ENCODE assay signal across 11 mouse cellular contexts in the genomic region with DNA sequence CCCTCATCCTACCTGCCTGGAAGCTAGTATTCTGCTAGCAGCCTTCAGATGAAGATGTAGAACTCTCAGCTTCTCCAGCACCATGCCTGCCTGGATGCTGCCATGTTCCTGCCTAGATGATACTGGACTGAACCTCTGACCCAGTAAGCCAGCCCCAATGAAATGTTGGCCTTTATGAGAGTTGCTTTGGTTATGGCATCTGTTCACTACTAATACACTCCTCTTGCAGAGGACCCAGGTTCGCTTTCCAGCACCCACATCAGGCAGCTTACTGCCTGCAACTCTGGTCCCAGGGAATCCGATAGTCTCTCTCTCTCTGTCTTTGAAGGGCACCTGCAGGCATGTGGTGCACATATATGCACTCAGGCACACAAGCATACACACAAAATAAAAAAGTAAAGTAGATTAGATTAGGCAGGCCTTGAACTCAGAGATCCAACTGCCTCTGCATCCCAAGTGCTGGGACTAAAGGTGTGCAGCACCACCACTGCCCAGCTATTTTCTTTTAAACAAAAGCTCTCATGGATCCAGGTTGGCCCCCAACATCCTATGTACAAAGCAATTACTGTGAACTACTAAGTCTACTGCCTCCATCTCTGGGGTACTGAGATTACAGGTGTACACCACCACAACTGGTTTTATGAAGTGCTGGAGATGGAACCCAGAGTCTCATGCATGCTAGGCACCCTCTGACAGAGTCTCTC. TPM values are rescaled to one million over a fixed set of nuclear protein-coding genes. Genes with fewer than 3 reads are reported as not detected.
DNase-seq lines count a peak whose midpoint lies in the region; ATAC-seq and TF ChIP-seq lines count a peak whose summit lies in the region.
"Had no signal": no experiment of that assay in that cellular context is flagged by ENCODE, and none has a peak within 500 bp of the region (broad histone marks: within the 10 kb centered on the region; RNA-seq: fewer than 3 reads in every experiment).

No protein-coding gene starts in this region.

- no peak overlapping the region for H3K4me3 ChIP-seq in gastrocnemius, adult 2 months
- no peak overlapping the region for H3K4me3 ChIP-seq in spleen, adult 2 months (ENCODE audit: extremely low read depth, insufficient read depth, insufficient read length)
- H3K4me3 ChIP-seq in stomach, embryonic 16.5 days (replicated peaks; ENCODE audit: low read length): no peak overlapping the region

- H3K4me1 ChIP-seq in spleen, adult 2 months (ENCODE audit: control insufficient read depth, insufficient read depth, insufficient read length): peaks cover 9% of the 10 kb centered on the region
- peaks cover 12% of the 10 kb centered on the region for H3K4me1 ChIP-seq in stomach, embryonic 16.5 days (ENCODE audit: control insufficient read depth, insufficient read depth, low read length)

- 90% methylated on average over 2 of the region's 2 CpGs for WGBS in spleen, adult 2 months
- WGBS in stomach, embryonic 16.5 days: 94% methylated on average over 2 of the region's 2 CpGs

- no peak for ATAC-seq in stomach, embryonic 16.5 days (ENCODE audit: insufficient read depth, low FRiP score)
- ATAC-seq: activated CD4-positive, CD25-positive, alpha-beta regulatory T cell, adult 4 months had no signal

- H3K27me3 ChIP-seq in spleen, adult 2 months (ENCODE audit: control insufficient read depth, insufficient read depth, low read length): no peaks in the 10 kb centered on the region
- H3K27me3 ChIP-seq in stomach, embryonic 16.5 days (ENCODE audit: control insufficient read depth, insufficient read depth, low read length): no peaks in the 10 kb centered on the region

- no peak overlapping the region for H3K9ac ChIP-seq in stomach, embryonic 16.5 days (ENCODE audit: low read length)

- intact Hi-C loops in gastrocnemius, adult 2 months (cut with DNase I): no loop called here
- intact Hi-C loops in gastrocnemius, postnatal 36 days (cut with DNase I): loop anchor here (5.0 kb wide), 2 partner anchors 243 to 433 kb away; partner anchors contain the start of genes Epo and Gnb2
- intact Hi-C loops in left cerebral cortex, postnatal 10 days (cut with DNase I): no loop called here

- H3K9me3 ChIP-seq in stomach, embryonic 16.5 days (replicated peaks; ENCODE audit: control insufficient read depth, low read length): no peaks in the 10 kb centered on the region

- H3K4me2 ChIP-seq in stomach, embryonic 16.5 days (ENCODE audit: low read depth, low read length): no peak overlapping the region

- TF ChIP-seq CTCF in gastrocnemius, adult 2 months (IDR thresholded peaks at IDR 0.05): no peak
- no peak for TF ChIP-seq CTCF in spleen, adult 2 months (IDR thresholded peaks at IDR 0.05; ENCODE audit: extremely low read depth, insufficient read depth, insufficient read length, insufficient replicate concordance)

- H3K27ac ChIP-seq in gastrocnemius, adult 2 months: no peak overlapping the region
- peak overlapping the region; percentile 27 for H3K27ac ChIP-seq in spleen, adult 2 months (ENCODE audit: insufficient read depth, low read length)
- H3K27ac ChIP-seq in stomach, embryonic 16.5 days (ENCODE audit: low read length): peak overlapping the region; percentile 35

- no peaks in the 10 kb centered on the region; the same call in 1 of the 2 replicates for H3K36me3 ChIP-seq in spleen, adult 2 months (ENCODE audit: control insufficient read depth, insufficient read depth, low read length)
- H3K36me3 ChIP-seq in stomach, embryonic 16.5 days (ENCODE audit: control insufficient read depth, insufficient read depth, low read length): 0 out of 2 replicates have a peak, but pooled peaks cover 3% of the 10 kb centered on the region

- DNase-seq in gastrocnemius, adult 2 months: peak; percentile 6
- DNase-seq in gastrocnemius, postnatal 36 days: no peak
- DNase-seq in kidney, adult 9 months: peak; percentile 7
- DNase-seq in kidney, postnatal 36 days: no peak
- DNase-seq in spleen, adult 2 months (ENCODE audit: low read depth in 1 of 2, low spot score in 2 of 2): no peak
- no peak for DNase-seq in spleen, postnatal 36 days (ENCODE audit: low spot score in 2 of 2)
- DNase-seq in left cerebral cortex, postnatal 10 days (ENCODE audit: extremely low spot score in 1 of 2, low spot score in 2 of 2): no peak
- DNase-seq: cerebellum, adult 2 months had no signal

- no peak for TF ChIP-seq POLR2A in spleen, adult 2 months (IDR thresholded peaks at IDR 0.05; ENCODE audit: low read depth, low read length)

RNA-seq across cellular contexts. Expression of gene Ppp1r35, which starts 2.9 kb away (rescaled TPM):
- 1 to 10 TPM; 5.4 to 6.9 TPM for total RNA-seq in gastrocnemius, adult 2 months (2021)
- 1 to 10 TPM; 5.6 to 7.9 TPM for total RNA-seq in gastrocnemius, postnatal 36 days (2021)
- 43.9 and 55.3 TPM in 2 replicates for polyA plus RNA-seq in spleen, adult 2 months (2012; rRNA removed)
- polyA plus RNA-seq in stomach, embryonic 16.5 days (2015; fragmentation: Nextera tagmentation; extraction: Ambion mirVana): 9.4 and 17.0 TPM in 2 replicates
- total RNA-seq in left cerebral cortex, postnatal 10 days (2021): 10 to 100 TPM; 28.0 to 28.7 TPM

RNA-seq across cellular contexts. Expression of gene Mepce, which starts 11.7 kb away (rescaled TPM):
- 10 to 100 TPM; 22.4 to 26.2 TPM for total RNA-seq in gastrocnemius, adult 2 months (2021)
- 10 to 100 TPM; 20.8 to 25.2 TPM for total RNA-seq in gastrocnemius, postnatal 36 days (2021)
- 36.9 and 44.4 TPM in 2 replicates for polyA plus RNA-seq in spleen, adult 2 months (2012; rRNA removed)
- polyA plus RNA-seq in stomach, embryonic 16.5 days (2015; fragmentation: Nextera tagmentation; extraction: Ambion mirVana): 7.4 and 8.2 TPM in 2 replicates
- total RNA-seq in left cerebral cortex, postnatal 10 days (2021): 10 to 100 TPM; 30.1 to 35.3 TPM

RNA-seq across cellular contexts. Expression of gene Zcwpw1, which starts 11.9 kb away (rescaled TPM):
- under 1 TPM; 0.20 to 0.39 TPM for total RNA-seq in gastrocnemius, adult 2 months (2021)
- under 1 TPM in 1 of 2 experiments, not detected in 1; 0.17 TPM for total RNA-seq in gastrocnemius, postnatal 36 days (2021)
- 1.6 and 2.4 TPM in 2 replicates for polyA plus RNA-seq in spleen, adult 2 months (2012; rRNA removed)
- polyA plus RNA-seq in stomach, embryonic 16.5 days (2015; fragmentation: Nextera tagmentation; extraction: Ambion mirVana): 15.4 and 18.0 TPM in 2 replicates
- total RNA-seq in left cerebral cortex, postnatal 10 days (2021): 1 to 10 TPM; 5.7 to 6.0 TPM

RNA-seq across cellular contexts. Expression of gene Tsc22d4, which starts 30.2 kb away (rescaled TPM):
- total RNA-seq in gastrocnemius, adult 2 months (2021): 10 to 100 TPM; 43.5 to 58.6 TPM
- total RNA-seq in gastrocnemius, postnatal 36 days (2021): 10 to 100 TPM; 52.2 to 55.6 TPM
- 133 and 180 TPM in 2 replicates for polyA plus RNA-seq in spleen, adult 2 months (2012; rRNA removed)
- polyA plus RNA-seq in stomach, embryonic 16.5 days (2015; fragmentation: Nextera tagmentation; extraction: Ambion mirVana): 115 and 119 TPM in 2 replicates
- total RNA-seq in left cerebral cortex, postnatal 10 days (2021): 100 to 1,000 TPM; 112 to 120 TPM

RNA-seq across cellular contexts. Expression of gene Nyap1, which starts 34.3 kb away (rescaled TPM):
- total RNA-seq in gastrocnemius, adult 2 months (2021): under 1 TPM; 0.05 to 0.45 TPM
- under 1 TPM; 0.20 to 0.28 TPM for total RNA-seq in gastrocnemius, postnatal 36 days (2021)
- 1.2 and 1.9 TPM in 2 replicates for polyA plus RNA-seq in spleen, adult 2 months (2012; rRNA removed)
- polyA plus RNA-seq in stomach, embryonic 16.5 days (2015; fragmentation: Nextera tagmentation; extraction: Ambion mirVana): 2.7 and 3.1 TPM in 2 replicates
- 100 to 1,000 TPM; 116 to 119 TPM for total RNA-seq in left cerebral cortex, postnatal 10 days (2021)
- total RNA-seq: megakaryocyte-erythroid progenitor cell, adult 5-6 weeks had no signal

Comparison
In these comparisons a context has a peak if more than half of its experiments do, and no peak if none do; other contexts are left out.
1. DNase-seq: peak in gastrocnemius, adult 2 months (single experiment) and kidney, adult 9 months (single experiment); none in gastrocnemius, postnatal 36 days (0 of 2), kidney, postnatal 36 days (0 of 2), spleen, adult 2 months (0 of 2), spleen, postnatal 36 days (0 of 2) and left cerebral cortex, postnatal 10 days (0 of 2).
2. RNA of gene Zcwpw1, which starts 11.9 kb away (total RNA-seq): 5.7 to 6.0 TPM in left cerebral cortex, postnatal 10 days; 0.20 to 0.39 TPM in gastrocnemius, adult 2 months and 0.17 TPM in gastrocnemius, postnatal 36 days; every median in the first group is over 4 times any median in the second.